Mouse (Mus musculus) frontal cortex, adult 2 months (tissue): ENCODE measurements around the gene Mak. TPM values are rescaled to one million over a fixed set of nuclear protein-coding genes. Genes with fewer than 3 reads are reported as not detected.

ENCODE experiments used
- DNase-seq, 2 experiments: peaks; one replicate each; pipeline ENCODE4 v3.0.0; 2022; ENCODE audit warnings: low spot score in 1 of 2; ENCODE audit errors: extremely low spot score in 1 of 2
- polyA plus RNA-seq: library from polyadenylated mRNA; depleted of rRNA; stranded (reverse); fragments of >200 nt; gene quantifications from 2 replicates; pipeline ENCODE4 v1.2.3, GENCODE M21; 2012; rRNA removed

The Mak gene
- polyA plus RNA-seq: 1.9 TPM in 2 replicates

GRCm38 (mm10) chr13:41079421-41079780, at the start of gene Mak:
TSS of gene Mak (minus strand) at chr13:41079706.
- peak; percentile 35 to 78 for DNase-seq

GRCm38 (mm10) chr13:41129061-41129460, 49.6 kb upstream of the Mak start:
- DNase-seq: peak; percentile 10 to 64

- no peak for DNase-seq
These were observed 48.8 kb upstream of the Mak start for GRCm38 (mm10) chr13:41128326-41128725.

- DNase-seq: no peak
These were observed 44.2 kb upstream of the Mak start for GRCm38 (mm10) chr13:41123666-41124225.

GRCm38 (mm10) chr13:41119152-41119945, 39.8 kb upstream of the Mak start:
- DNase-seq: no peak

GRCm38 (mm10) chr13:41113940-41114339, 34.4 kb upstream of the Mak start, which contains the start of gene Sycp2l:
TSS of gene Sycp2l (plus strand) at chr13:41114307.
- DNase-seq: no peak

- no peak for DNase-seq
These were observed 31.4 kb upstream of the Mak start, which contains the start of gene Gcm2 for GRCm38 (mm10) chr13:41110935-41111334. TSS of gene Gcm2 (minus strand) at chr13:41111035.

GRCm38 (mm10) chr13:41105541-41105940, 26.0 kb upstream of the Mak start:
- no peak for DNase-seq

- DNase-seq: no peak
These were observed 24.5 kb upstream of the Mak start for GRCm38 (mm10) chr13:41103841-41104525.

- no peak for DNase-seq
These were observed 20.5 kb upstream of the Mak start for GRCm38 (mm10) chr13:41100031-41100430.

- DNase-seq: no peak
These were observed 18.8 kb upstream of the Mak start for GRCm38 (mm10) chr13:41098325-41098724.

- no peak for DNase-seq
These were observed 18.0 kb upstream of the Mak start for GRCm38 (mm10) chr13:41097324-41098058.

- DNase-seq: no peak
These were observed 14.7 kb upstream of the Mak start for GRCm38 (mm10) chr13:41094160-41094559.

- no peak for DNase-seq
These were observed 11.8 kb upstream of the Mak start for GRCm38 (mm10) chr13:41091271-41091670.

- DNase-seq: no peak
These were observed 9.2 kb upstream of the Mak start for GRCm38 (mm10) chr13:41088746-41089145.

GRCm38 (mm10) chr13:41085140-41085539, 5.6 kb upstream of the Mak start:
- peak in 1 of 2 experiments; percentile 17 for DNase-seq

GRCm38 (mm10) chr13:41084521-41084920, 5.0 kb upstream of the Mak start:
- DNase-seq: no peak

- DNase-seq: no peak
These were observed 1.2 kb upstream of the Mak start for GRCm38 (mm10) chr13:41080700-41081099.

GRCm38 (mm10) chr13:41079859-41080258, 353 bp upstream of the Mak start:
- DNase-seq: no peak

- no peak for DNase-seq
These were observed 651 bp downstream of the Mak start for GRCm38 (mm10) chr13:41078690-41079420.
